Mouse (Mus musculus) hindbrain, embryonic 10.5 days (tissue): ENCODE measurements at regions not wholly inside any gene's neighbourhood (a gene's known extent, or its start where the extent isn't known, plus 50 kb on each side); places are given as distances from the start of the nearest gene placed in this dataset.
A peak's percentile ranks its signal among the peaks of the same experiment; 100 is the strongest.

ENCODE experiments used
- DNase-seq: peaks from one replicate; pipeline ENCODE4 v3.0.0-alpha.2; 2017; ENCODE audit warnings: low spot score
- H3K27ac ChIP-seq: fragments of 300-500 bp; sonication (generic); 2 replicates; pipeline ENCODE4 v1.5.1; 2016; ENCODE audit warnings: mild to moderate bottlenecking, moderate library complexity
- H3K27me3 ChIP-seq: fragments of 300-500 bp; sonication (generic); 2 replicates; pipeline ENCODE4 v1.6.1; 2016; ENCODE audit warnings: mild to moderate bottlenecking; ENCODE audit not compliant: poor library complexity, insufficient read depth, severe bottlenecking
- H3K36me3 ChIP-seq: fragments of 300-500 bp; sonication (generic); 2 replicates; pipeline ENCODE4 v1.6.1; 2016; ENCODE audit warnings: mild to moderate bottlenecking, moderate library complexity
- H3K4me1 ChIP-seq: fragments of 300-500 bp; sonication (generic); replicated peaks from 2 replicates; pipeline ENCODE4 v1.6.1; 2016; ENCODE audit warnings: mild to moderate bottlenecking
- H3K4me3 ChIP-seq: fragments of 300-500 bp; sonication (generic); 2 replicates; pipeline ENCODE4 v1.5.1; 2016; ENCODE audit warnings: mild to moderate bottlenecking, moderate library complexity
- H3K9me3 ChIP-seq: fragments of 300-500 bp; sonication (generic); 2 replicates; pipeline ENCODE4 v1.6.1; 2016; ENCODE audit warnings: mild to moderate bottlenecking, moderate library complexity
- WGBS: fragments of 180-500 bp; shearing (Covaris S2); methylation state at CpG from one replicate; pipeline ENCODE4 v1.1.7; 2016; 5-methylcytosine and 5-hydroxymethylcytosine counted together

GRCm38 (mm10) chr15:36691002-36691652 is 316.4 kb downstream of the Zfp706 start:
- Histone ChIP-seq H3K27me3 (peaks cover 6% of the 10 kb centered on the region; the same call in 1 of the 2 replicates), H3K36me3 (no peaks in the 10 kb centered on the region), H3K4me3 (no peak overlapping the region), H3K9me3 (no peaks in the 10 kb centered on the region), H3K27ac (no peak overlapping the region), H3K4me1 (peaks cover 22% of the 10 kb centered on the region)
- no peak for DNase-seq
- 57% methylated on average over 15 of the region's 15 CpGs for WGBS

- Histone ChIP-seq H3K4me3 (no peak overlapping the region), H3K4me1 (peaks cover 19% of the 10 kb centered on the region), H3K9me3 (no peaks in the 10 kb centered on the region), H3K36me3 (no peaks in the 10 kb centered on the region), H3K27me3 (peaks cover 6% of the 10 kb centered on the region; the same call in 1 of the 2 replicates), H3K27ac (no peak overlapping the region)
- 87% methylated on average over 7 of the region's 7 CpGs for WGBS
- no peak for DNase-seq
Measured at GRCm38 (mm10) chr15:36689881-36690280, 317.7 kb downstream of the Zfp706 start.

- peaks cover 19% of the 10 kb centered on the region for H3K4me1 ChIP-seq
- H3K27ac ChIP-seq = no peak overlapping the region
- H3K27me3 ChIP-seq = peaks cover 6% of the 10 kb centered on the region; the same call in 1 of the 2 replicates
- 79% methylated on average over 3 of the region's 3 CpGs for WGBS
- H3K36me3 ChIP-seq = no peaks in the 10 kb centered on the region
- H3K9me3 ChIP-seq = no peaks in the 10 kb centered on the region
- no peak overlapping the region for H3K4me3 ChIP-seq
- DNase-seq = no peak
Measured at GRCm38 (mm10) chr15:36689301-36689700, 318.3 kb downstream of the Zfp706 start.

DNA sequence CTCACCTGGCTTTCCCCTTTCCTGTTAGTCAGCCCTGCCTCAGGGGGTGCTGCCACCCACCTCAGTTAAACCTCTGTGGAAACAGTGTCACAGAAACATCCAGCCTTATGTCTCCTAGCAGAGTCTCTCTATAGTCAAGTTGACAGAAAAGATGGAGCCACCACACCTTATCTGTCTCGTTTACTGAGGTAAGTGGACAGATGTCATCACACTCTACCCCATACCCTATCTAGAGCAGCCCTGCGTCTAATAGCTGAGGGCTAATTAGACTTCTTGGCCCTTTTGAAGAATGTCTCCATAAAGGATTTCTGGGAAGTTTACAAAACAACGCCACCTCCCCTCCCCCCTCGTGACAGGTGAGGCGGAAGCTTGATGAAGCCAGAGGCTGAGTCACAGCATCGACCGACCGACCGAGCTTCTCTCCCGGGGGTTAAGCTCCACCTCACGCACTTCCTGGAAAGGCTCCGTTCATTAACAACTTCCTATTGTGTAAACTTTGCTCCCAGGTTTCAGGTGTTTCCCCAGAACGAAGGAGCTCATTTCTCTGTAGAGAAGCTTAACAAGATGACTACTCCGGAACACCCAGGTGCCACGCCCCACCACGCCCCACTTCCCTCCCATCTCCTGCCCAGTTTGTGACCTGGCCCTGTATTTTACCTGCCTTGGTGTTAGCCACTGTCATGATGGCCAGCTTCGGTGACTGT is 319.4 kb downstream of the Zfp706 start:
- Histone ChIP-seq H3K36me3 (no peaks in the 10 kb centered on the region), H3K27me3 (peaks cover 6% of the 10 kb centered on the region; the same call in 1 of the 2 replicates), H3K4me1 (peaks cover 19% of the 10 kb centered on the region), H3K4me3 (peak overlapping the region; percentile 9; the same call in 1 of the 2 replicates), H3K9me3 (no peaks in the 10 kb centered on the region), H3K27ac (no peak overlapping the region)
- WGBS = 15% methylated on average over 17 of the region's 17 CpGs
- no peak for DNase-seq

- Histone ChIP-seq H3K4me1 (peaks cover 12% of the 10 kb centered on the region), H3K36me3 (no peaks in the 10 kb centered on the region), H3K4me3 (no peak overlapping the region), H3K27me3 (peaks cover 6% of the 10 kb centered on the region; the same call in 1 of the 2 replicates), H3K9me3 (no peaks in the 10 kb centered on the region), H3K27ac (no peak overlapping the region)
- whole genome bisulfite sequencing = 80% methylated on average over 7 of the region's 7 CpGs
- no peak for DNase-seq
Measured at GRCm38 (mm10) chr15:36684684-36685083, 322.9 kb downstream of the Zfp706 start.

DNA sequence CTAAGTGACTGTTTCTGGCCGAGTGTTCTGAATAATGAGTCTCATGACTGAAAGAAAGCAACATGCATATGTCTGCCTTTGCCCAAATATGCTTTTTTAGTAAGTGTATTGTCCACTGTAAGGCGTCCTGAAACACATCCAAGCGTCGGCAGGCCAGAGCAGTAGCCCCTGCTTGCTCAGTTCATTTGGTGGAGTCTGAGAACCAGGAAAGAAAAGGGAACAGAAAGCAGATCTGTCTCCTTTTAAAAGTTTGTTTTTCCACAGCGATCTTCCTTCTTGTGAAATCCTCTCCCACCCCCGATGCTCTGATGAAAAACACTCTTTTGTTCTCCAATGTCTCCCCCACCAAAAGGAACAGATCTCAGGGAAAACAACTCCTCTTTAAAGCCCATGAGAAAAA is 324.7 kb downstream of the Zfp706 start:
- DNase-seq = no peak
- WGBS = 63% methylated on average over 6 of the region's 6 CpGs
- Histone ChIP-seq H3K36me3 (no peaks in the 10 kb centered on the region), H3K4me1 (peaks cover 1% of the 10 kb centered on the region; the same call in 1 of the 2 replicates), H3K27ac (no peak overlapping the region), H3K4me3 (no peak overlapping the region), H3K9me3 (no peaks in the 10 kb centered on the region), H3K27me3 (peaks cover 5% of the 10 kb centered on the region; the same call in 1 of the 2 replicates)

- Histone ChIP-seq H3K27ac (no peak overlapping the region), H3K4me3 (no peak overlapping the region), H3K4me1 (no peaks in the 10 kb centered on the region), H3K9me3 (no peaks in the 10 kb centered on the region), H3K27me3 (no peaks in the 10 kb centered on the region), H3K36me3 (no peaks in the 10 kb centered on the region)
- no peak for DNase-seq
- WGBS = 63% methylated on average over 5 of the region's 5 CpGs
Measured at GRCm38 (mm10) chr15:36682159-36682558, 325.4 kb downstream of the Zfp706 start.

GRCm38 (mm10) chr15:36680361-36681140 is 327.0 kb downstream of the Zfp706 start:
- 87% methylated on average over 11 of the region's 11 CpGs for WGBS
- DNase-seq = no peak
- no peaks in the 10 kb centered on the region for H3K36me3 ChIP-seq
- H3K4me1 ChIP-seq = no peaks in the 10 kb centered on the region
- H3K27me3 ChIP-seq = no peaks in the 10 kb centered on the region
- H3K4me3 ChIP-seq = no peak overlapping the region
- no peak overlapping the region for H3K27ac ChIP-seq
- no peaks in the 10 kb centered on the region for H3K9me3 ChIP-seq

- no peaks in the 10 kb centered on the region for H3K9me3 ChIP-seq
- DNase-seq = no peak
- WGBS = 88% methylated on average over 13 of the region's 13 CpGs
- H3K27me3 ChIP-seq = no peaks in the 10 kb centered on the region
- H3K36me3 ChIP-seq = no peaks in the 10 kb centered on the region
- no peak overlapping the region for H3K4me3 ChIP-seq
- H3K4me1 ChIP-seq = no peaks in the 10 kb centered on the region
- no peak overlapping the region for H3K27ac ChIP-seq
Measured at GRCm38 (mm10) chr15:36679577-36679976, 328.0 kb downstream of the Zfp706 start.

DNA sequence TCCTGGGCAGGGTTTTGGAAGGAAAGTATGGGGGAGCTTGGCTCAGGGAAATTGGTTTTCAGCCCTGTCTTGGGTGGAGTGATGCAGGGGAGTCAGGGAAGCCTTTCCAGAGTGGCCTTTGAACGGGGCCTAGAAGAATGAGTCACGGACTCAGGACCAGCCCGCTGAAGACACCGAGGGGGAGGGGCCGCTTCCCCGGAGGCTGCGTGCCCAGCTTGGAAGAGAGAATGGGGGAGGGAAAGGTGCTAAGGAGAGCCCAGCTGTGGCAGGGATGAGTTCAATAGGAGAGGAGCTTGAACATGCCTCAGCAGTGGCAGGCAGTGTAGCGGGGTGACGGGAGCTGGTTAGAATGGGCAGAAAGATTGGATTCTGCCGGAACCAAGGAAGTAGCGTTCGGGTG is 337.8 kb downstream of the Zfp706 start:
- H3K27ac ChIP-seq = no peak overlapping the region
- H3K36me3 ChIP-seq = no peaks in the 10 kb centered on the region
- H3K4me1 ChIP-seq = peaks cover 9% of the 10 kb centered on the region
- no peaks in the 10 kb centered on the region for H3K27me3 ChIP-seq
- no peak for DNase-seq
- H3K4me3 ChIP-seq = peak overlapping the region; percentile 22
- 25% methylated on average over 12 of the region's 12 CpGs for WGBS
- no peaks in the 10 kb centered on the region for H3K9me3 ChIP-seq

- Histone ChIP-seq H3K9me3 (no peaks in the 10 kb centered on the region), H3K36me3 (no peaks in the 10 kb centered on the region), H3K4me3 (no peak overlapping the region), H3K27me3 (no peaks in the 10 kb centered on the region), H3K27ac (no peak overlapping the region), H3K4me1 (peaks cover 9% of the 10 kb centered on the region)
- WGBS = 63% methylated on average over 3 of the region's 3 CpGs
- no peak for DNase-seq
Measured at GRCm38 (mm10) chr15:36666566-36666965, 341.0 kb downstream of the Zfp706 start.

DNA sequence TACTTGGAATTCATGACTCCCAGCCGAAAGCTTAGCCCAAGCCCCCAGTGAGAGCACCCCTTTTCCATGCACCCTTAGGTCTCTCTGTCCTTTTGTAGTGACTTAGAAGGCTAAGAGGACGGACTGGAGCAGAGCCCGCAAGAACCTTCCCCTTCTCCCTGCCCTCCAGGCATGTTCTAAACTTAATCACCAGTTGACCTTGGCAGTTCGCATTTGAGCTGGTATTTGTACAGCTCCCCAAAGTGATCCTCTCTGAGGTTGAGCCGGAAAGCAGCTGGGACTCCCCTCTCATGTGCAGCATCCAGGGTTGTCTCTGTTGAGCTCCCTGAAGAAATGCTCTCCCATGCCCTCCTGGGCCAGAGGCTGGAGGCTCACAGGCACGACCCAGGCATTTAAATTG is 343.2 kb downstream of the Zfp706 start:
- Histone ChIP-seq H3K36me3 (no peaks in the 10 kb centered on the region), H3K4me1 (peaks cover 1% of the 10 kb centered on the region), H3K27ac (no peak overlapping the region), H3K4me3 (no peak overlapping the region), H3K27me3 (no peaks in the 10 kb centered on the region), H3K9me3 (no peaks in the 10 kb centered on the region)
- no peak for DNase-seq
- WGBS = 80% methylated on average over 6 of the region's 6 CpGs

DNA sequence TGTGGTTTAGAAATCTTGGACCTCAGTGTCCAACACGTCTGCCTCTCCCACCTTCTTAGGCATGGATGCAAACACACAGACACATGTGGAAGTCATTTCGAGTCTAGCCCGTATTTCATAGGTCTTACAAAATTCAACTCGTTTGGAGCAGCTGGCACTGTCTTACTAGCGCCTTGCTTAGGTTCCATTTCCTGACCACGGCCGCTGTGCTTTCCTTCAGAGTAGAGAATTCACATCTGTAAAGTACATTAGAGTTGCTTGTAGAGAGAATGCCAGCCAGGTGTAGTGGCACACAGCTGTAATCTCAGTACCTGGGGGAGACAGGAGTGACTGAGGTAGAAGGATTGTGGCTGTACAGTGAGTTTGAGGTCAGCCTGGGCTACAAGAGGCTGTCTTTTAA is 346.6 kb downstream of the Zfp706 start:
- H3K36me3 ChIP-seq = no peaks in the 10 kb centered on the region
- WGBS = 82% methylated on average over 7 of the region's 7 CpGs
- no peak overlapping the region for H3K4me3 ChIP-seq
- H3K4me1 ChIP-seq = peaks cover 7% of the 10 kb centered on the region
- H3K27ac ChIP-seq = no peak overlapping the region
- H3K9me3 ChIP-seq = no peaks in the 10 kb centered on the region
- DNase-seq = no peak
- no peaks in the 10 kb centered on the region for H3K27me3 ChIP-seq
